12 mouse cellular contexts compared by ENCODE assay signal in genomic region chr9:15937837-15938514, GRCm38 (mm10).
DNase-seq lines count a peak whose midpoint lies in the region; TF ChIP-seq lines count a peak whose summit lies in the region.
"Had no signal": no experiment of that assay in that cellular context is flagged by ENCODE, and none has a peak within 500 bp of the region (broad histone marks: within the 10 kb centered on the region; RNA-seq: fewer than 3 reads in every experiment).

No protein-coding gene starts in this region.

- DNase-seq in cerebellum, postnatal 10 days: peak; percentile 67 to 72
- no peak for DNase-seq in cerebellum, adult 18-20 months
- DNase-seq in layer of hippocampus, adult 2 months (ENCODE audit: low spot score in 2 of 2): peak in 1 of 2 experiments; percentile 23
- no peak for DNase-seq in layer of hippocampus, postnatal 36 days
- no peak for DNase-seq in testis, postnatal 14 days (ENCODE audit: low spot score)
- no peak for DNase-seq in T-cell, adult 2 months (ENCODE audit: low spot score)
- DNase-seq in retina, embryonic 14.5 days (ENCODE audit: low spot score): no peak
- DNase-seq: B cell, adult 2 months; cerebellum, adult 11 months; kidney, postnatal 10 days had no signal

- TF ChIP-seq POLR2A in testis, adult 2 months (IDR thresholded peaks at IDR 0.05; ENCODE audit: control insufficient read depth, low read depth, low read length): no peak

- H3K4me3 ChIP-seq in layer of hippocampus, adult 2 months: no peak overlapping the region
- no peak overlapping the region for H3K4me3 ChIP-seq in testis, adult 2 months (ENCODE audit: control insufficient read depth, low read depth, low read length)
- H3K4me3 ChIP-seq: embryonic facial prominence, embryonic 13.5 days had no signal

- H3K27me3 ChIP-seq in testis, adult 2 months (ENCODE audit: control insufficient read depth, insufficient read depth, low read length): no peaks in the 10 kb centered on the region
- H3K27me3 ChIP-seq: embryonic facial prominence, embryonic 13.5 days had no signal

- no peaks in the 10 kb centered on the region for H3K36me3 ChIP-seq in testis, adult 2 months (ENCODE audit: control insufficient read depth, insufficient read depth, low read length)
- H3K36me3 ChIP-seq: embryonic facial prominence, embryonic 13.5 days had no signal

- no peak overlapping the region for H3K27ac ChIP-seq in layer of hippocampus, adult 2 months
- H3K27ac ChIP-seq in testis, adult 2 months (ENCODE audit: control insufficient read depth, insufficient read depth, low read depth, low read length): no peak overlapping the region
- H3K27ac ChIP-seq: embryonic facial prominence, embryonic 13.5 days had no signal

- TF ChIP-seq CTCF in layer of hippocampus, adult 2 months (conservative IDR thresholded peaks at IDR 0.05): peak; percentile 61
- peak; percentile 25; the same call in 1 of the 2 replicates for TF ChIP-seq CTCF in testis, adult 2 months (IDR thresholded peaks at IDR 0.05; ENCODE audit: control insufficient read depth, insufficient read depth, insufficient replicate concordance, low read depth, low read length)

- no peaks in the 10 kb centered on the region; the same call in 1 of the 2 replicates for H3K4me1 ChIP-seq in testis, adult 2 months (ENCODE audit: control insufficient read depth, insufficient read depth, low read length)

Comparison
In these comparisons a context has a peak if more than half of its experiments do, and no peak if none do; other contexts are left out.
1. DNase-seq: peak in cerebellum, postnatal 10 days (2 of 2); none in cerebellum, adult 18-20 months (0 of 2), layer of hippocampus, postnatal 36 days (0 of 2), testis, postnatal 14 days (single experiment), T-cell, adult 2 months (single experiment) and retina, embryonic 14.5 days (single experiment).